Mouse (Mus musculus): ENCODE measurements at regions not wholly inside any gene's neighbourhood (a gene's known extent, or its start where the extent isn't known, plus 50 kb on each side); places are given as distances from the start of the nearest gene placed in this dataset.

DNA sequence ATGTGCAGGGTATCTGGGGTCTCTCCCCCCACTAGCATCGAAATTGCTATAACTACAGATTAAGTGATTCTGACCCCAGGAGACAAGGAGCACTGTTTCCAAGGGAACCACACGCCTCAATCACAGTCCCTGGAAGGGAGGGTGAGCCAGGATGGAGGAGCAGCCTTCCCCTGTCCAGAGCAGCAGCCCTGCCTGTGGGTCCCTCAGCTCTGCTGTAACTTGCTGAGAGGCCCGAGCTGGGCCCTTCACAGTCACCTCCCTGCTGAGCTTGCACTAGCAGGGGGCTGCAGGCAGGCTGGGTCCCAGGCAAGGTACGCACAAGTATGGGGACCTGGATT lies 62.4 kb upstream of the Unc5b start:
- H3K4me3 ChIP-seq (ENCODE audit: insufficient read depth, low read depth, low read length) = no peak overlapping the region

DNA sequence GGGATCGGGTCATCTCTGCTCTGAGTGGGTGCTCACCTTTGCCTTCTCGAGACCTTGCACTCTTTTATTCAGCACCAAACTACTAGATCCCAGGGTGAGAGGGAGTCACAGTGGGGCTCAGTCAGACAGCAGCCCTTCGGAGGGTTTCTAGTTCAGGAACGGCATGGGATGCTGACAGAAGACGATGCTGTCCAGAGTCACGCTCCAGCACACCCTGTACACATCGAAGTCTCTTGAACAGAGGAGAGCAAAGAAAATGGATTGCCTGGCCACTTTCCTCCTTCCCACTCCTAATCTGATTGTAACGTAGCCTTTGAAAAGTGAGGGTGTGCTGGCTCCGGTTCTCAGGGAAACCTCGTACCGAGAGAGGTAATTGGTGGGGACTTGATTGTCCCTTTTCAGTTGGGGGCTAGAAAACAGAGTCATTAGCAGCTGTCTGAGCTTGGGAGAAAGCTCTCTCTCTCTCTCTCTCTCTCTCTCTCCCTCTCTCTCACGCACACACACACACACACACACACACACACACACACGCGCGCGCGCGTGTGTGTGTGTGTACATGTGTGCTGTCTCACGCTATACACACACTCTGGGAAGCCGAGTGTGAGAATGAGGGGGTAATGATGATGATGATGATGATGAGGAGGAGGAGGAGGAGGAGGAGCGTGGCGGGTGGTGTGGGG lies 61.9 kb upstream of the Unc5b start:
- no peak overlapping the region for H3K27ac ChIP-seq (replicated peaks; ENCODE audit: insufficient read depth, low read depth, low read length)
- H3K36me3 ChIP-seq (ENCODE audit: control insufficient read depth, insufficient read depth, low read length) = no peaks in the 10 kb centered on the region
- 77% methylated on average over 22 of the region's 22 CpGs for WGBS
- H3K4me1 ChIP-seq (ENCODE audit: control insufficient read depth, insufficient read depth, low read length) = no peaks in the 10 kb centered on the region
- H3K27me3 ChIP-seq (ENCODE audit: control insufficient read depth, insufficient read depth, low read length) = no peaks in the 10 kb centered on the region
- no peak overlapping the region for H3K9ac ChIP-seq (ENCODE audit: low read depth, low read length)
- H3K79me2 ChIP-seq (ENCODE audit: control insufficient read depth, insufficient read depth, low read length) = no peaks in the 10 kb centered on the region
- no peak overlapping the region for H3K4me3 ChIP-seq (ENCODE audit: insufficient read depth, low read depth, low read length)
- no peak for DNase-seq (ENCODE audit: extremely low read depth, low read depth, low spot score)
- TF ChIP-seq POLR2A (IDR thresholded peaks at IDR 0.05; ENCODE audit: extremely low read depth, insufficient read depth, low read length) (no peak), CTCF (IDR thresholded peaks at IDR 0.05; ENCODE audit: low read depth, low read length) (no peak)

More for the DNA sequence above, 62.4 kb upstream of the Unc5b start:
- no peak overlapping the region for H3K27ac ChIP-seq (replicated peaks; ENCODE audit: insufficient read depth, low read depth, low read length)
- no peaks in the 10 kb centered on the region for H3K79me2 ChIP-seq (ENCODE audit: control insufficient read depth, insufficient read depth, low read length)
- H3K9ac ChIP-seq (ENCODE audit: low read depth, low read length) = no peak overlapping the region
- no peaks in the 10 kb centered on the region for H3K27me3 ChIP-seq (ENCODE audit: control insufficient read depth, insufficient read depth, low read length)
- H3K36me3 ChIP-seq (ENCODE audit: control insufficient read depth, insufficient read depth, low read length) = no peaks in the 10 kb centered on the region
- no peaks in the 10 kb centered on the region for H3K4me1 ChIP-seq (ENCODE audit: control insufficient read depth, insufficient read depth, low read length)
- 87% methylated on average over 4 of the region's 4 CpGs for WGBS
- DNase-seq (ENCODE audit: extremely low read depth, low read depth, low spot score) = no peak
- TF ChIP-seq CTCF (IDR thresholded peaks at IDR 0.05; ENCODE audit: low read depth, low read length) = no peak
- no peak for TF ChIP-seq POLR2A (IDR thresholded peaks at IDR 0.05; ENCODE audit: extremely low read depth, insufficient read depth, low read length)

DNA sequence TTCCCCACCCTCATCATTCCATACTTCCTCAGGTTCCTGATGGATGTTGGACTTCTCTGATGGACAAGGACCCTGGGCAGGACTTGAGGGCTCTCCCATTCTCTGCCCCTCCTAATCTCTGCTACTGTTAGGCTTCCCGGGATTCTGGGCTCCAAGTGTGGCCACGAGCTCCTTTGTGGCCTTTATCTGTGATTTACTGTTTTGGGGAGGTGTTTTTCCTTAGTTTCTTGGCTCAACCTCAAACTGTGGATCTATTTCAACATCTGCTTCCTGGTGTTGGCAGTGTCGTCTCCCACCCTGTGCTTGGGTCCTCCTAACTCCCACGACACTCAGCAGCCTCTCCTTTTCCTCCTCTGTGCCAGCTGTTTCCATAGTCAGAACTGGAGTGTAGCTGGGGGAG lies 61.3 kb upstream of the Unc5b start:
- no peak for TF ChIP-seq CTCF (IDR thresholded peaks at IDR 0.05; ENCODE audit: low read depth, low read length)
- no peak for TF ChIP-seq POLR2A (IDR thresholded peaks at IDR 0.05; ENCODE audit: extremely low read depth, insufficient read depth, low read length)
- no peak overlapping the region for H3K27ac ChIP-seq (replicated peaks; ENCODE audit: insufficient read depth, low read depth, low read length)
- H3K27me3 ChIP-seq (ENCODE audit: control insufficient read depth, insufficient read depth, low read length) = no peaks in the 10 kb centered on the region
- no peak overlapping the region for H3K9ac ChIP-seq (ENCODE audit: low read depth, low read length)
- DNase-seq (ENCODE audit: extremely low read depth, low read depth, low spot score) = no peak
- no peaks in the 10 kb centered on the region for H3K4me1 ChIP-seq (ENCODE audit: control insufficient read depth, insufficient read depth, low read length)
- 30% methylated on average over 4 of the region's 4 CpGs for WGBS
- no peaks in the 10 kb centered on the region for H3K36me3 ChIP-seq (ENCODE audit: control insufficient read depth, insufficient read depth, low read length)
- H3K4me3 ChIP-seq (ENCODE audit: insufficient read depth, low read depth, low read length) = no peak overlapping the region
- H3K79me2 ChIP-seq (ENCODE audit: control insufficient read depth, insufficient read depth, low read length) = no peaks in the 10 kb centered on the region

DNA sequence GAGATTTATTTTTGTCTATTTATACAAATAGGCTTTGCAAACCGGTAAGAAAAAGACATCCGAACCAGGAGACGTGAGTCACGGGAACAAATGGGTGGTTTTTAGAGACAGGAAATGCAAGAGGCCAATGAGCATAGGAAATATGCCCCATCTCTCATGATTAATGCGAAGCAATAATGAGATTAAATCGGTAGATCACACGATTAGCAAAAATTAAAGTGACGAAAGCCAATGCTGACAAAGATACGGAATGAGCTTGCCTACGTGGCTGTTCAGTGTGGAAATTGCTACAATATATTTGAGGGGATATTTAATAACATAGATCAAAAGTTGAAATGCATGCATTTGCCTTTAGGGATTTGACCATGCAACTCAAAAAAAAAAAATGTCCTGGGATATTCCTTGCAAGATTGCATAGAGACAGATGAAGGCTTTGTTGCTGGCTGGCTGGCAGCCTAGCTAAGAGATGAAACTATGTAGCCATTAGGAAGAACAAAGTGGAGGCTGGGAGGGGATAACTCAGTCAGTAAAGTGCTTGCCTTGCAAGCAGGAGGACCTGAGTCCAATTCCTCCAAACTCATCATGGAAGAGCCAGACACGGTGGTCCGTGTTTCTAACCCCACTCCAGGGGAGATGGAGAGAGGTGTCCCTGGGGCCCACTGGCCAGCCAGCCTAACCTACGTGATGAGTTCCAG lies 60.2 kb upstream of the Unc5b start:
- DNase-seq (ENCODE audit: extremely low read depth, low read depth, low spot score) = no peak
- H3K79me2 ChIP-seq (ENCODE audit: control insufficient read depth, insufficient read depth, low read length) = no peaks in the 10 kb centered on the region
- TF ChIP-seq CTCF (IDR thresholded peaks at IDR 0.05; ENCODE audit: low read depth, low read length) (no peak), POLR2A (IDR thresholded peaks at IDR 0.05; ENCODE audit: extremely low read depth, insufficient read depth, low read length) (no peak)
- no peak overlapping the region for H3K9ac ChIP-seq (ENCODE audit: low read depth, low read length)
- no peak overlapping the region for H3K27ac ChIP-seq (replicated peaks; ENCODE audit: insufficient read depth, low read depth, low read length)
- no peaks in the 10 kb centered on the region for H3K36me3 ChIP-seq (ENCODE audit: control insufficient read depth, insufficient read depth, low read length)
- whole genome bisulfite sequencing = 83% methylated on average over 13 of the region's 13 CpGs
- H3K27me3 ChIP-seq (ENCODE audit: control insufficient read depth, insufficient read depth, low read length) = no peaks in the 10 kb centered on the region
- H3K4me1 ChIP-seq (ENCODE audit: control insufficient read depth, insufficient read depth, low read length) = no peaks in the 10 kb centered on the region
- no peak overlapping the region for H3K4me3 ChIP-seq (ENCODE audit: insufficient read depth, low read depth, low read length)

DNA sequence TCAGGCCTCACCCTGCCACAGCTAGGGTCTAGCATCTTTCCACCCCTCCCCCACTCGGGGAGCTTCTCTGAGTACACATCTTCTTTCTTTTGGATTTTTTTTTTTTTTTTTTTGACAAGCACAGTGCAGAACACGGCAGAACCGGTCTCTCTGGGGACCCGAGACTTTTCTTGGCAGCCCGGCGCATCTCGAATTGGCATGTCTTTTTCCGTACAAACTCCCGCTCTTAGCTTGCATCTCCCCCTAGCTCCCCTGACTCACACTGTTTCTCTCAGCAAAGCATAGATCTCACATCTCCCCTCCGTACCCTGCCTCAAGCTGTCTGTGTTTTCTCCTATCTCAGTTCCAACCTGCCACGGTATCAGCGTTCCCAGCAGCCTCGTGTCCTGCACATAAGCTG lies 58.4 kb upstream of the Unc5b start:
- Histone ChIP-seq H3K4me3 (ENCODE audit: insufficient read depth, low read depth, low read length) (no peak overlapping the region), H3K4me1 (ENCODE audit: control insufficient read depth, insufficient read depth, low read length) (no peaks in the 10 kb centered on the region), H3K9ac (ENCODE audit: low read depth, low read length) (no peak overlapping the region), H3K79me2 (ENCODE audit: control insufficient read depth, insufficient read depth, low read length) (no peaks in the 10 kb centered on the region), H3K27me3 (ENCODE audit: control insufficient read depth, insufficient read depth, low read length) (no peaks in the 10 kb centered on the region), H3K27ac (replicated peaks; ENCODE audit: insufficient read depth, low read depth, low read length) (no peak overlapping the region), H3K36me3 (ENCODE audit: control insufficient read depth, insufficient read depth, low read length) (no peaks in the 10 kb centered on the region)
- TF ChIP-seq POLR2A (IDR thresholded peaks at IDR 0.05; ENCODE audit: extremely low read depth, insufficient read depth, low read length) (no peak), CTCF (IDR thresholded peaks at IDR 0.05; ENCODE audit: low read depth, low read length) (no peak)
- no peak for DNase-seq (ENCODE audit: extremely low read depth, low read depth, low spot score)
- 93% methylated on average over 13 of the region's 13 CpGs for WGBS

DNA sequence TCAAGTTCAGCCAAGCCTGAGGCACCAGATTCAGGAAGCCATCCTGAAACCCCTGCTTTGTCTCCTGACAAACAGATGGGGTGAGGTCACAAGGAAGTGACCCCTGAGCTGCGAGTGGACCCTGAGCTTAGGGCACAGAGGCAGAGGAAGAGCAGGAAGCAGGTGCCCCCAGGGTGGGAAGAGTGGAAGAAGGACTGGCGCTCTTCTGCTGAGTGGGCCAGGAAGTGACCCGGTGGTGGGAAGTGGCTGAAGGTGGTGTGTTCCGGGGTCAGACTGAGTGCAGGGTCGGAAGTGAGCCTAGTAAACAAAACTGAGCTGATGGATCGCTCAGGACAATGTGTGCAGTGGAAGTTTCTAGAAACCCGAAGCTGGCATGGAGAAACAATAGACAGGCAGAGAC lies 57.2 kb upstream of the Unc5b start:
- 42% methylated on average over 7 of the region's 7 CpGs for WGBS
- no peaks in the 10 kb centered on the region for H3K4me1 ChIP-seq (ENCODE audit: control insufficient read depth, insufficient read depth, low read length)
- H3K27ac ChIP-seq (replicated peaks; ENCODE audit: insufficient read depth, low read depth, low read length) = no peak overlapping the region
- H3K9ac ChIP-seq (ENCODE audit: low read depth, low read length) = no peak overlapping the region
- H3K79me2 ChIP-seq (ENCODE audit: control insufficient read depth, insufficient read depth, low read length) = no peaks in the 10 kb centered on the region
- no peak overlapping the region for H3K4me3 ChIP-seq (ENCODE audit: insufficient read depth, low read depth, low read length)
- no peaks in the 10 kb centered on the region for H3K36me3 ChIP-seq (ENCODE audit: control insufficient read depth, insufficient read depth, low read length)
- no peak for TF ChIP-seq POLR2A (IDR thresholded peaks at IDR 0.05; ENCODE audit: extremely low read depth, insufficient read depth, low read length)
- no peak for DNase-seq (ENCODE audit: extremely low read depth, low read depth, low spot score)
- no peaks in the 10 kb centered on the region for H3K27me3 ChIP-seq (ENCODE audit: control insufficient read depth, insufficient read depth, low read length)
